Mouse (Mus musculus) stomach, embryonic 15.5 days (tissue): ENCODE data around the gene Btg2. TPM values are rescaled to one million over a fixed set of nuclear protein-coding genes. Genes with fewer than 3 reads are reported as not detected.
A peak's percentile ranks its signal among the peaks of the same experiment; 100 is the strongest.

ENCODE experiments used
- ATAC-seq: fragments of 200-750 bp; cut with Nextera tagmentation; 2 replicates; pipeline ENCODE4 v1.8.0; 2017; ENCODE audit warnings: low read depth, moderate number of reproducible peaks, moderate TSS enrichment; ENCODE audit not compliant: insufficient read depth, low FRiP score
- H3K27ac ChIP-seq: fragments of 300-500 bp; sonication (generic); 2 replicates; pipeline ENCODE4 v1.5.1; 2015; ENCODE audit warnings: mild to moderate bottlenecking, inconsistent platforms
- H3K27me3 ChIP-seq: fragments of 300-500 bp; sonication (generic); replicated peaks from 2 replicates; pipeline ENCODE4 v1.6.1; 2015; ENCODE audit warnings: inconsistent platforms
- H3K36me3 ChIP-seq: fragments of 300-500 bp; sonication (generic); 2 replicates; pipeline ENCODE4 v1.6.1; 2015; ENCODE audit warnings: inconsistent platforms
- H3K4me1 ChIP-seq: fragments of 300-500 bp; sonication (generic); 2 replicates; pipeline ENCODE4 v1.6.1; 2015; ENCODE audit warnings: inconsistent platforms
- H3K4me2 ChIP-seq: fragments of 300-500 bp; sonication (generic); 2 replicates; pipeline ENCODE4 v1.6.1; 2015; ENCODE audit warnings: mild to moderate bottlenecking, inconsistent platforms
- H3K4me3 ChIP-seq: fragments of 300-500 bp; sonication (generic); replicated peaks from 2 replicates; pipeline ENCODE4 v1.5.1; 2015; ENCODE audit warnings: inconsistent platforms
- H3K9ac ChIP-seq: fragments of 300-500 bp; sonication (generic); 2 replicates; pipeline ENCODE4 v1.6.1; 2015; ENCODE audit warnings: inconsistent platforms
- H3K9me3 ChIP-seq: fragments of 300-500 bp; sonication (generic); 2 replicates; pipeline ENCODE4 v1.6.1; 2016; ENCODE audit warnings: inconsistent platforms
- WGBS: fragments of 180-500 bp; shearing (Covaris S2); methylation state at CpG from one replicate; pipeline ENCODE4 v1.1.7; 2015; 5-methylcytosine and 5-hydroxymethylcytosine counted together
- polyA plus RNA-seq: library from polyadenylated mRNA; unstranded; fragments of >200 nt; fragmentation: Nextera tagmentation; extraction: Ambion mirVana; gene quantifications from 2 replicates; pipeline ENCODE4 v1.2.1, GENCODE M21; 2015

The Btg2 gene
- polyA plus RNA-seq, 1 experiment from 2014 or later: 72.4 TPM

DNA sequence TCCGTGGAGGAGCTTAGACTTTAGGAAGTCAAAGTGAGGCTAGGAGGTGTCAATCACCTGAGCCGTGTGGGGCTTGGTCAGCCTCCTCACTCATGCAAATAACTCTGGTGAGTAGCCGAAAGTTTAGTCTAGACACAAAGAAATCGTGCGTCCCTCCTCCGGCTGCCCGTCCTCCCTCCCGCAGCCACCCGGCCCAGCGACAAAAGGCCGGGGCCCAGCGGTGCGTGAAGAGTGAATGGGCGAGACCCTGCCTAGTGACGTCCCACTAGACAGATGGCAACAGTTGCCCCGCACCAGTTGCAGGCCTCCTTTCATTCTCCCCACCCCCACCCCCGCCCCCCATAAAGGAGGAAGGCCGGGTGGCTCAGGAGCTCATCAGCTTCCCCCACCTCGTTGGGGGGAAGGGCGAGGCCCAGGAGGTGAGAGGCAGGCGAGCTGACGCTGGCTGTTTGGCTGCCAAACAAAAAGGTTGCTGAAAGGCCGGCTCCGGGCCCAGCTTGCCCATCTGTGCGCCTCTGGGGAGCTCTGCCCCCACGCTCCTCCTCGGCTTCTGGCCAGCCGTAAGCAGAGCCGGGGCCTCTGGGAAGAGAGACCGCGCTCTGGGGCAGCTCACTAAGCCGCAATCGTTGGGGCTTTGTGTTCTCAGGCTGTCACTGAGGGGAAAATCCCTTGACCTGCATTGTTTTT is 15.7 kb downstream of the Btg2 start:
- H3K4me2 ChIP-seq: peak overlapping the region; percentile 48
- 4% methylated on average over 33 of the region's 33 CpGs for WGBS
- H3K4me3 ChIP-seq: peak overlapping the region; percentile 15; the same call in 1 of the 2 replicates
- H3K27me3 ChIP-seq: no peaks in the 10 kb centered on the region
- H3K27ac ChIP-seq: peak overlapping the region; percentile 99
- H3K36me3 ChIP-seq: no peaks in the 10 kb centered on the region
- 0 out of 2 replicates have a peak, but pooled peaks have one; percentile 2 for ATAC-seq
- H3K9me3 ChIP-seq: no peaks in the 10 kb centered on the region
- peak overlapping the region; percentile 10; the same call in 1 of the 2 replicates for H3K9ac ChIP-seq
- peaks cover 79% of the 10 kb centered on the region for H3K4me1 ChIP-seq

DNA sequence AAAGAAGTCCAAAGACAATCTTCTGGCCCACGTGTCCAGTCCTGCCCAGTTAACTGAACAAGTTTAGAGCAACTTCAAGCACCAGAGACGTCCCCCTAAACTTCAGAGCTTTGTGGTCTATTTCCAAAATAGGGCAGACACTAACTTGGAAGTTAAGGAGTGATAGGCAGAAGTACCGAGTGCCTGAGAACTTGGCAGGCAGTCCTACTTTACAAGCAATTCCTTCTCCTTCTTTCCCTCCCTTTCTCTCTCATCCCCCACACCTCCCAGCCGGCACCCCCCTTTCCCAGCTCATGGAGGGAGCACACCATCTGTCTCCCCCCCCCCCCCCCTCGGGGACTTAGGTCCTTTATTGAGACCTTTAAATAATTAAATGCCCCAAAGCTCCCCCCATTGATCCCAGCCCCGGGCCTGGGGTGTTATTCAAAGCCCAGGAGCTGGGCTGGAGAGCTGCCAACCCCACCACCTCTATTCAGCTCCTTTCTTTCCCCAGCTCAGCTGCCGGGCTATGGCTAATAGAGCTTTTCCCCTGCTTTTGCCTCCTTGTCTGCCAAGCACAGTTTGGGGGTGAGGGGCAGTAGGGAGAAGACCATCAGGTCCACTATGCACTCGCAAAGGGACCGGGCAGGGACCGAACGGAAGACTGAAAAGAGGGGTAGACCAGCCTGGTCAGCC is 16.4 kb downstream of the Btg2 start:
- Histone ChIP-seq H3K4me2 (peak overlapping the region; percentile 48), H3K9ac (no peak overlapping the region; the same call in 1 of the 2 replicates), H3K9me3 (no peaks in the 10 kb centered on the region), H3K4me3 (no peak overlapping the region), H3K36me3 (no peaks in the 10 kb centered on the region), H3K4me1 (peaks cover 75% of the 10 kb centered on the region), H3K27me3 (no peaks in the 10 kb centered on the region), H3K27ac (peak overlapping the region; percentile 99)
- ATAC-seq: no peak
- WGBS: 15% methylated on average over 11 of the region's 11 CpGs

DNA sequence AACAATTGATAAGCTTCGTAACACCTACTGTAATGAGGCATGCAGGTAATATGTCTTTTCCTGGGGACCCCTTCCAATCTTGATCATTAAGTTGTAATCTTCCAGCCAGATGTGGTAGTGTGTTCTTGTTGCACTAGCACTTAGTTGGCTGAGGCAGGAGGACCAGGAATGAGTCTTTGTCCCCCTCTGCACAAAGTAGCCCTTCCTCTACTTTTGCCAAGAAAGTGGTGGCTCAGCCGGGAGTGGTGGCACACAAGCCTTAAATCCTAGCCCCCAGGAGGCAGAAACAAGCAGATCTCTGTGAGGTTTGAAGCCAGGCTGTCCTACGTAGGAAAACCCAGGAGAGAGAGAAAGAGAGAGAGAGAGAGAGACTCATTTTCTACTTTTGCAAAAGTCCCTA is 17.0 kb downstream of the Btg2 start:
- H3K27ac ChIP-seq: peak overlapping the region; percentile 99
- H3K4me2 ChIP-seq: peak overlapping the region; percentile 68; the same call in 1 of the 2 replicates
- H3K27me3 ChIP-seq: no peaks in the 10 kb centered on the region
- no peak overlapping the region for H3K9ac ChIP-seq
- H3K4me1 ChIP-seq: peaks cover 70% of the 10 kb centered on the region
- no peak overlapping the region for H3K4me3 ChIP-seq
- WGBS: 68% methylated on average over 3 of the region's 3 CpGs
- no peaks in the 10 kb centered on the region for H3K9me3 ChIP-seq
- H3K36me3 ChIP-seq: no peaks in the 10 kb centered on the region
- ATAC-seq: no peak

DNA sequence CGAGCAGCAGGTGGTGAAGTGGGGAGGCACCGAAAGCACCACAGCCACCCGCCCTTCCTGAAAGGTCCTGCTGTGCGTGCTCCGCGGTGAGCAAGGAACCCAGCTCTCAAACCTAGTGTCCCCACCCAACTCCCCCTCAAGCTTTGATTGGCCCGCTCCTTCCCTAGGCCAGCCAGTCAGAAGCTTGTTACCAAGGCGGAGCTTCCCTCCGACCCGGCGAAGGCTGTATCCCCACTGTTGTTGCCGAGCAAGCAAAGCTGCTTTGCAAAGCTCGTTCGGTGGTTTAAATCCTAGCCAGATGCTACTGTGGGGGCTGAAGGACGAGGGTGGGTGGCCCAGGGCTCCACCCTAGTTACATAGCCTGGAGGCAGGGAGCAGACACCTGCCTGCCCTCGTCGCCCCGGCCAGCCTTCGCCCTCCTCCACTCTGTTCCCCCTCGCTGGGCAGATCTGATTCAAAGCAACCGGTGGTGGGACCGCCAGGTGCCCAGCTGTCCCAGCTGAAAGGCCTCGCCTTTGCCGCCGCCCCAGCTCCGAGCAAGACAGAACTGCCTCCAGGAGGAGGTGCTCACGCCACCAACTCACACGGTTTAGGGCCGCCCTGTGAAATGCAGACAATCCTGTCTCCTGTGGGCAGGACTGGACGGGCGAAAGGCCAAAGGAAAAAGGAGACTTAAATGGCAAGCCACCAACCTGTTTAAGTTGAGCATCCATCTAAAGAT is 17.9 kb downstream of the Btg2 start:
- Histone ChIP-seq H3K36me3 (no peaks in the 10 kb centered on the region), H3K4me3 (peak overlapping the region; percentile 35), H3K4me2 (peak overlapping the region; percentile 68), H3K4me1 (peaks cover 64% of the 10 kb centered on the region), H3K27me3 (no peaks in the 10 kb centered on the region), H3K9me3 (no peaks in the 10 kb centered on the region), H3K27ac (peak overlapping the region; percentile 99), H3K9ac (peak overlapping the region; percentile 33; the same call in 1 of the 2 replicates)
- ATAC-seq: peak; percentile 92
- 3% methylated on average over 31 of the region's 31 CpGs for WGBS

DNA sequence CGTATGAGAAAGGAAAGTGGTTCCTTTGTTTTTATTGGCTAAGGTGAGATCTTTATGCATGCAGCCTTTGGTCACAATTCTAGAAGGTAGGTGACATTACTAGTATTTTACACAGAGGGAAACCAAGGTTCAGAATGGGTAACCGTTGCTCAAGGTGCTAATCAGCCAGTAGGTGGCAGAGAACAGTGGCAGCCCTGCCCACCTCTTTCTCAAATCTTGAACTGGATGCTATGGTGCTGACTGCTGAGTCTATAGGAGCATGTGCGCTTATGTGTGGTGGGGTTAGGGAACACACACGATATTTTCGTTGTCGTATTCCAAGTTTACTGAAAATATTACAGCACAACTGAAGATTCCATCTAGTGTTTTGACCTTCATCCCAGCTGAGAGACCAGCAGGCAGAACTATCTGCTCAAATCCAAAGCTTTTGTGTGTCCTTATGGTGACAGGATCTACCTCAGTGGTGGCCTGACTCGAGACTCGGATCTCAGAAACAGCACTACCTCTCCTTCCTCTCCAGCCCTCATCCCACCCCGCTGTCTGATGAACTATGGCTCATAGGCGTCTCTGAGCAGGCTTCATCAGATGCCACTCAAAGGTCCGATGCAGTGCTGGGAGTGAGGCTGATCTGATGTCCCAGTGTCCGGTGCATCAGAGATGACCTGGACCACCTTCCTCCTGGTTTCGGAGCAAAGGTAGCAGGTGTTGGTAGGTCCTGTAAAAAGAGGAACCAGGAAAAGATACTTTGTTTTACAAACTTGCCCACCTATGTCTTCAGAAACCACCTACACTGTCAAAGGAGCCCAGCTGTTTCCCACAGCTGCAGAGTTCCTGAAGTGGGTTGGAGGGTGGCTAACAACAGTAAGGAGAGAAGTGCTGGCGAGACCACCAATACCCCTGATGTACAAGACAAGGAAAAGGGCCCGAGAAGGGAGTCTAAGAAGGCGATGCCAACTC is 18.9 kb downstream of the Btg2 start:
- 64% methylated on average over 16 of the region's 16 CpGs for WGBS
- Histone ChIP-seq H3K4me3 (peak overlapping the region; percentile 35), H3K9me3 (no peaks in the 10 kb centered on the region), H3K27ac (peak overlapping the region; percentile 99), H3K27me3 (no peaks in the 10 kb centered on the region), H3K36me3 (no peaks in the 10 kb centered on the region), H3K4me2 (peak overlapping the region; percentile 68), H3K9ac (peak overlapping the region; percentile 33; the same call in 1 of the 2 replicates), H3K4me1 (peaks cover 61% of the 10 kb centered on the region)
- ATAC-seq: no peak

DNA sequence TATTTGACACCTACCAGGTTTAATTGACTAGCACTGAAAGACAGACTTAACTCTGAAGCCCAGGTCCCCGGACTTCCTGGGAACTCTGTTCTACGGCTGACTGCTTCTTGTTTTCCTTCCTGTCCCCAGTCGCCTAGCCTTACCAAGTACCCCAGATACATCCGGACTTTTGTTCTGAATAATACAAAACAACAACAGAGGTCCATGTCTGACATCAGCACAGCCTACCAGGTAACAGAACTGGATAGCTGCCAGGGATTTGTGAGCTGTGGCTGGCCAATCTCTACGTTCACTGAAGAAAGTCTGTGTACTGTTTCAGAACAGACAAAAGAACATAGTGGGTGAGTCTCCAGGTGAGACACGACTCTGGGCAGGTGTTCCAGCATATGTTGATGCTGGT is 20.1 kb downstream of the Btg2 start:
- Histone ChIP-seq H3K4me1 (peaks cover 51% of the 10 kb centered on the region), H3K27me3 (no peaks in the 10 kb centered on the region), H3K9ac (no peak overlapping the region), H3K4me2 (no peak overlapping the region), H3K4me3 (no peak overlapping the region), H3K9me3 (no peaks in the 10 kb centered on the region), H3K36me3 (no peaks in the 10 kb centered on the region), H3K27ac (peak overlapping the region; percentile 99)
- ATAC-seq: no peak
- 57% methylated on average over 6 of the region's 6 CpGs for WGBS

DNA sequence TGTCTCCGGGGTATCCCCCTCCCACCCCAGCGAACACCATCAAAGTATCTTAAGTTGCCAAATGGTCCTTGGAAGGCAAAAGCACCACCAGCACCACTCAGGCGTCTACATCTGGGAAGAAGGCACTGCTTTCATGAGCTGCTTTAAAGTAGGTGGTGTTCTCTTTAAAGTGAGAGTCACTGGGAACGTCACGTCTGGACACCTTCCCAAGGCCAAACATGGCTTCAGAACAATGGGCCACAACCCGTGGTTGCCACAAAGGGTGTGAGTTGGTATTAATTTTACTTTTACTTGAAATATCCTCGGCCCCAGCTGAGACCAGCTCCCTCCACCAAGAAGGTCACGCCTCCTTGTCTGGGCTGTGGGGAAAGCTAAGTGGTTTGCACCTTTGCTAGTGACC is 21.2 kb downstream of the Btg2 start:
- H3K27ac ChIP-seq: no peak overlapping the region
- H3K9me3 ChIP-seq: no peaks in the 10 kb centered on the region
- H3K4me2 ChIP-seq: no peak overlapping the region
- H3K9ac ChIP-seq: no peak overlapping the region
- peaks cover 39% of the 10 kb centered on the region for H3K4me1 ChIP-seq
- no peaks in the 10 kb centered on the region for H3K36me3 ChIP-seq
- H3K27me3 ChIP-seq: no peaks in the 10 kb centered on the region
- WGBS: 62% methylated on average over 8 of the region's 8 CpGs
- no peak for ATAC-seq
- no peak overlapping the region for H3K4me3 ChIP-seq

DNA sequence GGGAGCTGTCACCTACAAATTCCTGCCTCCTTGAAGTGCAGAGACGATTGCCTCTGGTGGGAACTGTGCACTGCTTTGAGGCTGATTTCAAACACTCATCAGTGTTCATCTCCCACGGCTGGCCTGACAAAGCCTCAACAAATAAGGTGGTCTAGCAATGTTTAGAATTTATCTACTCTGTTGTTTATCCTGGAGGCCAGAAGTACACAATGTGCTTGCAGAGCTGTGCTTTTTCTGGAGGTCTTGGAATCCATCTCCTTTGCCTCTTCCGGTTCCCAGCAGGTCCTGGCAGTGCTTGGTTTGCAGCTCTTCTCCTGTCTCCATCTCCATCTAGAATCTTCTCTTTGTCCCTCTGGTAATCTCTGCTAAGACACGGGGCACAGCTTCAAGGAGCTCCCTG is 22.6 kb downstream of the Btg2 start:
- H3K4me1 ChIP-seq: peaks cover 25% of the 10 kb centered on the region
- H3K27me3 ChIP-seq: no peaks in the 10 kb centered on the region
- ATAC-seq: no peak
- no peak overlapping the region for H3K9ac ChIP-seq
- no peaks in the 10 kb centered on the region for H3K9me3 ChIP-seq
- WGBS: 53% methylated on average over 4 of the region's 4 CpGs
- H3K27ac ChIP-seq: no peak overlapping the region
- no peaks in the 10 kb centered on the region for H3K36me3 ChIP-seq
- no peak overlapping the region for H3K4me3 ChIP-seq
- H3K4me2 ChIP-seq: no peak overlapping the region

DNA sequence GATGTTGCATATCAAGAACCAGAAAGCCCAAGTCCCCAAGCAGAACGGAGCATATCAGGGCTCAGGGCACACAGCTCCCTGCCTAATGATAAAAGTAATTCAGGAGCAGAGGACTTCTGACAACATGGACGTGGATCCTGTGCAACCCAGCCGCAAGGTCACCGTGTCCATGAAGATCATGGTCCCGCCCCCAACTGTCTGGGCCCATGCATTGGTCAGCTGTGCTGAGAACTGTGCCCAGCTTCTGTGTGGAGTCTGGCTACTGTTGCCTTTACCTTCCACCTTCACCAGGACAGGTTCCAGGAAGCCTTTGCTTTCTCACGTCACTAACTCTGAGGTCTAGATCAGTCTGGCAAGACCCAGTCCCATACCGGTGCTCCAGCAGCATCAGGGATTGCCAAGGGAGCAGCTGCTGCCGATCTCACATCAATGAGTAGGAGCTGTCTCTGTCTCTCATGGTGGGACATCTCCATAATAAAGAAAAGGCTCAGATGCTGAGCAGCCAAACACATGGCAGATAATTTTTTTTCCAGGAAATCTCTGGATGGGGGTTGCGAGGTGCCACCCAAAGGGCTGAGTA is 23.2 kb downstream of the Btg2 start:
- Histone ChIP-seq H3K4me1 (peaks cover 21% of the 10 kb centered on the region), H3K36me3 (no peaks in the 10 kb centered on the region), H3K9me3 (no peaks in the 10 kb centered on the region), H3K27me3 (no peaks in the 10 kb centered on the region), H3K4me2 (peak overlapping the region; percentile 19; the same call in 1 of the 2 replicates), H3K9ac (no peak overlapping the region), H3K4me3 (no peak overlapping the region), H3K27ac (peak overlapping the region; percentile 81)
- WGBS: 76% methylated on average over 9 of the region's 9 CpGs
- ATAC-seq: no peak

DNA sequence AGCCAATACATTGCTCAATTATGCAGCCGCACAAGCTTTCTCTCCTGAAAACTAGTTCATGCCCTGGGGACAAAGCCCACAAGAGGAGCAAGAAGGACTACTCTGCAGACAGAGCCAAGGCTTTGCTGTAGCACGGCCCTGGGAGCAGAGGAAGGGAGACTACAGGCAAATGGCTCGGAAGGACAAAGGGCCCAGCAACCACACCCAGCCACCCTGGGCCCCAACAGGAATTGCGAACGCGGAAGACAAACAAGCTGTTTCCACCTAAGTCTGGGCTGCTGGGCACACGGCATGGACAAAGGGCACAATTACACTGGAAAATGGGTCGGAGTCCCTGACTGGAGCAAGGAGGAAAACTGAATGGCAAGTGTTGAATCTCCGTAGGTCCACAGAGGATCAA is 23.9 kb downstream of the Btg2 start:
- 52% methylated on average over 9 of the region's 9 CpGs for WGBS

DNA sequence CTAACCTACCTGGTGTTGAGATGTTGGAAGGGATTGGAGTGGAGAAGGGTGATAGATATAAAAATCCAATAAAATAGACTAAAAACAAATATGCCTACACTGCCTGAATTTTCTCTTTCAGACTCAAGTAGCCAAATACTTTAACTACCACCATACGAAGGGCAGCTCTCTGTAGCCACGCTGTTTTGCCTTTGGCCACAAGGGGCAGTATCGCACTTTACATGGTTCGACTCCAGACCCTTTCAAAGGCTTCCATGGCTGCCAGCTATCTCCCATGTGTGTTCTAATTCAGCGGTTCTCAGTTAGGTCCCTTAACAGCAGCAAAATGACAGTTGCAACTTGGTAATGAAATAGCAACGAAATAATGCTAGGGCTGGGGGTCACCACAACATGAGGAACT is 25.7 kb downstream of the Btg2 start:
- Histone ChIP-seq H3K27me3 (no peaks in the 10 kb centered on the region), H3K4me1 (peaks cover 10% of the 10 kb centered on the region; the same call in 1 of the 2 replicates), H3K9ac (no peak overlapping the region), H3K36me3 (no peaks in the 10 kb centered on the region), H3K4me3 (no peak overlapping the region), H3K27ac (no peak overlapping the region), H3K9me3 (no peaks in the 10 kb centered on the region), H3K4me2 (no peak overlapping the region)
- 10% methylated on average over 6 of the region's 6 CpGs for WGBS
- peak; percentile 35; the same call in 1 of the 2 replicates for ATAC-seq

More for the DNA sequence above, 23.9 kb downstream of the Btg2 start:
- peak; percentile 57; the same call in 1 of the 2 replicates for ATAC-seq
- Histone ChIP-seq H3K36me3 (no peaks in the 10 kb centered on the region), H3K27ac (peak overlapping the region; percentile 81), H3K4me2 (peak overlapping the region; percentile 19; the same call in 1 of the 2 replicates), H3K9me3 (no peaks in the 10 kb centered on the region), H3K27me3 (no peaks in the 10 kb centered on the region), H3K4me1 (peaks cover 15% of the 10 kb centered on the region), H3K4me3 (no peak overlapping the region), H3K9ac (no peak overlapping the region)
